Mouse (Mus musculus) ovary, postnatal 14 days (tissue): ENCODE data around the gene Ptn.

Source experiments
- DNase-seq: peaks from one replicate; pipeline ENCODE4 v3.0.0; 2022; ENCODE audit warnings: low spot score

Gene Ptn

DNA sequence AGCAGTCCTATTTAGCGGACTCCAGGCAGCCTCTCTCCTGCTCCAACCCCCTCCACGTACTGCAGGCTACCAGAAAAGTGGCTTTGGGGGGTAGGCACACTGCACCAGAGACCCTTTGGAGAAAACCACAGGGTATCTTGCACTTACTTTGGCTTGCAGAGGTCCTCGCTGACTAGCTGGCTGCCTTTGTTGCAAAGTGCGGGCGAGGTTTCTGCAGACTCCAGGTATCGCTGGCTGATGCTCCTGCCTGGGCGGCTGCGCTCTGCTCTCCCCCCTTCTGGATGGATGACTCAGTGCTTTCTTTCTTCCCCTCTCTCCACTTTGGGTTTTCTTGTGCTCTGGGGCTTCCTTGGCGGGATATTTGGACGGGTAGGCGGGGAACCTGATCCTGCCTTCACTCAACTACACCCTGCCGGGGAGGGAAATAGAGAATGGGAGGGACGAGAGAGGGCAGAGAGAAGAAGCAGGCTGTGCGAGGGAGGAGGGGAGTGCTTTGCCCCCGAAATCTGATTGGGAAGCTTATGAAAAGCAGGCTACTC lies at the start of gene Ptn:
Gene Ptn (minus strand): TSS at position 474 of the 539 bp plus-strand sequence.
- DNase-seq, result peak; percentile 38

GRCm38 (mm10) chr6:36858258-36859041 lies 48.4 kb upstream of the Ptn start:
- no peak for DNase-seq

- DNase-seq, result no peak
Measured at GRCm38 (mm10) chr6:36857627-36858257, 47.7 kb upstream of the Ptn start.

GRCm38 (mm10) chr6:36850422-36851129 lies 40.6 kb upstream of the Ptn start:
- peak; percentile 54 for DNase-seq

GRCm38 (mm10) chr6:36845288-36845687 lies 35.3 kb upstream of the Ptn start:
- no peak for DNase-seq

GRCm38 (mm10) chr6:36844258-36844657 lies 34.2 kb upstream of the Ptn start:
- DNase-seq, result no peak

DNA sequence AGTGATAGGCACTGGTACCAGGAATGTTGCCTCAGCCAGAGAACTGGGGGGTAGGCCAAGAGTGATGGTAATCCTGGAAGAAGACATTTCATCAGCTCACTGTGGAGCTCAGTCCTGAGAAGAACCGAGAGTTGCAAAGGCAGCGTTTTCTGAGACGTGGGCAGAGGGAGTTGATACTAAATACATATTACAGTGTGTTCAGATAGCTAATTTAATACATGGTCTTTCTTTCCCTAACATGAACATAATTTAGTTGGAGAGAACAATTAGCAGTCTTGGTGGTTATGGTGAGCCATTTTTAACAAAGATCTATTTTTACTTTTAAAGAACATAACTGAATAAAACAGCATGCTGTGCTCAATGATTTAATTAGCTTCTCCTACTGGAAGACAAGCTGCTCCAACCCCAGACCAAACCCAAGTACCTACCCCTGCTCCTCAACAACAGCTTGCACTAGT lies 33.0 kb upstream of the Ptn start:
- no peak for DNase-seq

DNA sequence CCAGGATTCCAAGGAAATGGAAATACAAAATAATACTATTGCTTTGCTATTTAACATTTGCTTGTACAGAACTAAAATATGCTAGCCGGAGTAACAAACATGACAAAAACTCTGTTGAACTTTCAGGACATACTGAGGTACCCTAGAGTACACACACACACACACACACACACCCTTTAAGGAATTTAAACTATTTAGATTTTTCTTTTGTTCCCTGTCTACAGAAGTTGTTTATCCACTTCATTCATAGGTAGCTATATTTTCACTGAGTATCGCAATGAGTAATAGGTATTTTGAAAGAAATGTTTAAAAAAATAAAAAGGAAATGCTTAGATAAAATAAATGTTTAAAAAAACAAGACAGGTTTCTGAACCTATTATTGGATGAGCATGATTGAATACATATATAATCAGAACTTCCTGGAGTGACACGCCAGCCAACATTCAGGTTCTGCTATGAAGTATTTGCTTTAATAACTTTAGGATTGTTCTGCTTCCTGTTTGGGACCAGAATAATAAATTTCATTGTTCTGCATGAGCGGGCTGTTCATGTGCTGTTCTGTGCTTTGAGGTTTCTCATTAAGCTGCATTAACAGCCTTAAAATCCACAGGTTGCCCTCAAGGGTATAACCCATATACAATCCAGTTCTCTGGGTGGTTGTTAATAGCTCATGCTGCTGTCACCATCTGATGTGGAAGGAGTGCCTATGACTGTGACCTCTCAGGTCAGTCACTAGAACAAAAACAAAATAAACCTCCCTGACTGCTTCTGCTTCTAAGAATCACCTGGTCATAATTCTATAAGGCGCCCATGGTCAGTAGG lies 32.3 kb upstream of the Ptn start:
- no peak for DNase-seq

GRCm38 (mm10) chr6:36841701-36842100 lies 31.7 kb upstream of the Ptn start:
- no peak for DNase-seq

- DNase-seq, result no peak
Measured at GRCm38 (mm10) chr6:36841174-36841573, 31.2 kb upstream of the Ptn start.

DNA sequence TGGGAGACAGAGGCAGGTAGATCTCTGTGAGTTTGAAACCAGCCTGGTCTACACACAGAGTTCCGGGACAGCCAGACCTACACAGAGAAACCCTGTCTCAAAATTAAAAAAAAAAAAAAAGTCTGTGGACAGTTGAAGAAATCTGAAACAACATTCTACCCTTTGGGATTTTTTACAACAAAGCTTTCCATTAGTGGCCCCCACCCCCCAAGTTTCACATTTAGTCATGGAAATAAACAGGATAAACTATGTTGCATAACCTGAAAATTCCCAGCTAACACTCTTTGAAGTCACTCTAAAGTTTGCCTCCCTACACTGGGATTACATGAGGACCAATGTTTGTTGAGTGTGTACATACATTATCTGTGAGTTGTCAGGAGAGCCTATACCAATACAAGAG lies 28.7 kb upstream of the Ptn start:
- no peak for DNase-seq

DNA sequence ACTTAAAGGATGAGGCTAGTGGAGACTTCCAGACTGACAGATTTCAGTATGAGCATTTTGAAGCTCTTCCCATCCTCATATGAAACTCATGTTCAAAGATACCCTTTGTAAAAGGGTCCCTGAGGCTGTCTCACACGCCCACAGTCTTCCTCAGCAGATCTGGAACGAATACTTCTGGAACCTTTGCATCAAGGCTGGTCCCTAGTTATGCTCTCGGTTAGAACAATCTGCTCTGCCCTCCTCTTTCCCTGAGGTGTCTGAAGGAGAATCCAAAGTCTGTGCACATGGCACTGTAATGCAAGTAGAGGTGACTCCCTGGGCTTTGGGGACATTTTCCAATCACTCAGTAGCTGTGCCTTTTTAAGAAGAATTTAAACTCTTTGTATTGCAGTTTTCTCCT lies 25.3 kb upstream of the Ptn start:
- no peak for DNase-seq

- DNase-seq, result no peak
Measured at GRCm38 (mm10) chr6:36834695-36835265, 24.8 kb upstream of the Ptn start.

DNA sequence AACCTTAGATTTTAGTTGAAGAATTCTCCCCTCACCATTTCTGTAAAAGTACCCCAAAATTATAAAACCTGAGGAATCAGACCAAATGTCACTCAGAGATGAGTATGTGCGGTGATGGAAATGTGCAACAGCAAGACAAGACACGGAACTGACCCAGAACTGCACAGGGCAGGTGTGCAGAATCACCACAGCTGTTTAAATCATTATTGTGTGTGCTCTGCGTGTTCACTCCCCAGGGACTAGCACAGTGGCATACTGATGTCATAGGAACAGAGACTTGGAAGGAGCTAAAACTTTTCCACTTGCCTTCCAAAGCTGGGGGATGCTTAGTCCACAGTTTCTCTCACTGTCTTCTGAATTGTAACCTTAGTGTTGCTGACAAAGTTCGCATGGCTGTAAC lies 22.7 kb upstream of the Ptn start:
- DNase-seq, result no peak

DNA sequence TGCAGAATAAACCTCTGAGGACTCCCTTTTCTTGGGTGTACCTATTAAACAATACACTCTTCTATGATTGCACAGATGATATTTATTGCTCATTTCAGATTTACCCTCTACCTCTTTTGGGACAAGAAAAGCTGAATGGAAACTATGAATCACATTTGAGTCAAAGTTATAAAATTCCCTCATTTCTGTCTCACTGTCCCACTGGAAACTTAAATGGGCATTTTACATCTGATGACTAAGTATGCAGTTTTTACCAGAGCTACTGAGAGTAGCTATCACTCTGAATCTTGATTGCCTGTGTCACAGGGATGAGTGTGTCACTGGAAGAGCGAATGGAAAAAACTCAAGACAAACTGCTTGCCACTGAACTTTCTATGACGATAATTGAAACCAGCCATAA lies 22.2 kb upstream of the Ptn start:
- DNase-seq, result no peak

DNA sequence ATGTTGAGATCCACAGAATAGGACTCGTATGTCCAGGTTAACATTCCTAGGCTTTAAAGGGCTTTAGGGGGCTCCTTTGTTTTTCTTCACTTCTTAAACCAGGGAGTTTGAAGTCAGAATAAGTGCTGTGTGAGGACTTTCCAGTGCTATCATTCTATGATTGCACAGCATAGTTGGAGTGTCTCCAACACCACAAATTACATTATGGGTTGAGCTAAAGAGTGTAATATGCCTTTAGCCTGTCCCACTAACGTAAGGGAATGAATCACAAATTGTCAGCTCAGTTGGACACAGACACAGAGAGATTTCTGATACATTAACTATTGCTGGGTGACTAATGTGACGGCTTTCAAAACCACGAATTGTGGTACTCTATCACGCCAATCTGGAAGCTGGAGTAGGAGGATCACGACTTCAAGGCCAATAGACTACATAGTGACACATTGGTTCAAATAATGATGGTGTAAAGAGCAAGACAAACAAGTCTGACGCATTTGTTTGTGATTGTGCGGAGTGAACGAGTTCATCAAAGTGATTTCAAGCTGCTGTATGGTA lies 20.4 kb upstream of the Ptn start:
- no peak for DNase-seq

DNA sequence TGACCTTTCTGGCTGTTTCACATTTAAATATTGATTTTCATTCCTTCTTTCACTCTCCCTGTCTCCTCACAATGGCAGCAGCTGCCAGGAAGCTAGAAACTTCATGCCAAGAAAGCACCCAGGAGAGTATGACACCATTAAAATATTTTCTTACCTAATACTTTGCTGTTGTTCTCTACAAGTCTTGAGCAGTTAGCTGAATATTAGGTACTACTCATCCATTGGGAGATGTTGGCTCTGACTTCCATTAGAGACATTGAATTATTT lies 9.7 kb upstream of the Ptn start:
- DNase-seq, result no peak

GRCm38 (mm10) chr6:36819019-36819783 lies 9.2 kb upstream of the Ptn start:
- DNase-seq, result peak; percentile 70

- no peak for DNase-seq
Measured at GRCm38 (mm10) chr6:36818281-36819018, 8.4 kb upstream of the Ptn start.

DNA sequence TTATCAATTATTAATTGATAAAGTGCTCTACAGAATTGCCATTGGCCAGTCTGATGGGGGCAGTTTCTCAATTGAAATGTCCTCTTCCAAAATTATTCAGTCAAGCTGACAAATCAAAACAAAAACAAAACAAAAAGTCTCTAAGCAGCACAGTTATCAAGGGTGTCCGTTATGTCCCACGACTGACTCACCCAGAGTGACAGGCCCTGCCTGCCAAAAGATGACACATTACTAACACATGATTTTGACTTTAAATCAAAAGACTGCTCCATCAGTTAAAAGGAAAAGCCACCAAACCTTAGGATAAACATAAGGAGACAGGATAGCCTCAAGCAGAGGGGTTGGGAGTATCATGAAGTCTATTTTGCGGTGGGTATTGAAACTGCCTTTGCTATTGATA lies 6.6 kb upstream of the Ptn start:
- no peak for DNase-seq
